Mouse (Mus musculus) cerebellum, postnatal 10 days (tissue): ENCODE results near the gene Nuak1.
A peak's percentile ranks its signal among the peaks of the same experiment; 100 is the strongest.

Experiments used
- DNase-seq, 2 experiments: peaks; one replicate each; pipeline ENCODE4 v3.0.0; 2021; ENCODE audit warnings: mixed read lengths in 2 of 2

The Nuak1 gene

GRCm38 (mm10) chr10:84405135-84405776 is 35.1 kb downstream of the Nuak1 start:
- DNase-seq, result no peak

- peak; percentile 59 to 65 for DNase-seq
Observed at GRCm38 (mm10) chr10:84401907-84402371, 38.5 kb downstream of the Nuak1 start.

DNA sequence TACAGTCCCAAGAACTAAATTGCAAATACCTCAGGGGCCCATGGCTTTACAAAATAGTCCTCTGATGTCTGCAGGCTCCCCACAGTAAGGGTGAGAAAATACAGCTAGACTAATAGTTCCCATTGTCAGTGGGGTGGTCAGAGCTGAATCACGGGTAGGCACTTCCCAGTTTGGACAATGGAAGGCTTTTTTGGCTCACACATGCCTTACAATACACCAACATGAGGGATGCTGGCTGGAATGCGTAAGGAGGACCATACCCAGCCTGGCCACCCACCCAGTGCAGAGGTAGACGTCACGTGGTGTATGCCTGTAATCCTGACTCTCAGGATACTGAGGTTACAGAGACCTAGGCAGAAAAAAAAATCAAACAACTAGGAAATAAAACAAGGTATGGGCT is 39.2 kb downstream of the Nuak1 start:
- DNase-seq, result no peak

DNA sequence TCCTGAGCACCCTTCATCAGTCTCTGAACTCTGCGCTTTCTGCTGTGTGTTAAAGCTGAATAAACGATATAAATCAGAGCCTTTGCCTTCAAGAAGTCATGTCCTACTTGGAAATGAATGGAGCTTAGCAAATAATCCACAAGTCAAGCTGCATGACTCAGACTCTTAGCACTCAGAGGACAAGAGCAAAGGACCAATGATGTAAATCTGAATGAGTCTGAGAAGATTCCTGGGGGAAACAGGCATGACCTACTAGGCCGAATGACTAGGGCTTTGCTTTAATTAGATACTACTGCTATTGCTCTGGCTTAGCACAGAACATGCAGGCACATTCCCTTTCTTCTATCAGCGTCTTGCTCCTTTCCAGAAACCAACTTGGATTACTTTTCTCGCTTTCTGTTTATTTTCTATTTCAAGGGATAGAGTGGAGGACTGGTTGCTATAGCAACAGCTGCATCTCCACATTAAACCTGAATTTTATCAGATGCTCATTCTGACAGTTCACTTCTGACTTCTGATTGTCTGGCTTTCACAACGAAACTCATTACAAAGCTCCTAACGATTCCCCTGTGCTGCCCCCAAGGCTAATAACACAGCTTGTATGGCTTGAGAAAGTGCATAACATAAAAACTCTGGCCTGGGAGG is 40.2 kb downstream of the Nuak1 start:
- DNase-seq, result no peak

- DNase-seq, result no peak
Observed at GRCm38 (mm10) chr10:84397276-84397675, 43.1 kb downstream of the Nuak1 start.

- peak; percentile 79 to 82 for DNase-seq
Observed at GRCm38 (mm10) chr10:84395885-84396659, 44.3 kb downstream of the Nuak1 start.

DNA sequence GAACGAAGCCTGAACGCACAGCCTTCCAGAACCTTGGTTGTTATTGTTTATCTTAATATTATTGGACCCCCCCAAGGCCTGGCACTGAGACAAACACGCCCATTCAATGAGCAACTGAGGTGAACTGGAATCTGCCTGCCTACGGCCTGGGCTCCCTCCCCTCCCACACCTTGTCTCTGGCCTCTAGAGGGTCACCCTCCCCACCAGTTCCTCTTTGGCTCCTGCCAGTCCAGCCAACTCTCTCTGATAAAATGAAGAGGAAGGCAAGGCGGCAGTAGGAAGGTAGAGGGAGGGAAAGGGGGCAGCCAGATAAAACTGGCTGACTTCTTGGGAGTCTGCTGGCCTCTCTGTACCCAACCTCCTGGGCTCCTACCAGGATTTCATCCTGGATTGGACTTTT is 45.1 kb downstream of the Nuak1 start:
- DNase-seq, result peak in 1 of 2 experiments; percentile 33

- DNase-seq, result no peak
Observed at GRCm38 (mm10) chr10:84393881-84394280, 46.5 kb downstream of the Nuak1 start.

GRCm38 (mm10) chr10:84393405-84393804 is 47.0 kb downstream of the Nuak1 start:
- DNase-seq, result no peak

DNA sequence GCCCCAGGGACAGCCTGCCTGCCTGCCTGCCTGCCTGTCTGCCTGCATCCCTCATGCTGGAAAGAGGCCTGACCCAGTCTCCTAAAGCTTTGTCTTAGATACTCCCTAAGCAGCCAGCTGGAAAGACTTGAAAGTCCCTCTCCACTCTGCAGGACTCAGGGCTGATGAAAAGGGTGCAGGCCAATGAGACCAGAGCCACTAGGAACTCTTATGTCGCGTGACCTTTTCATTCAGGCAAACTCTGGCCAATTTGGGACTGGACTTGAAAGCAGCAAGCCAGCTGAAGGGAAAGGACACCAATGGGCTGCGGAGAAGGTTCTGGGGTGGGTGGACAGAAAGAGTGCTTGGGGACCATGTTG is 47.7 kb downstream of the Nuak1 start:
- DNase-seq, result peak in 1 of 2 experiments; percentile 36

- DNase-seq, result peak; percentile 65 to 67
Observed at GRCm38 (mm10) chr10:84392027-84392722, 48.2 kb downstream of the Nuak1 start.

DNA sequence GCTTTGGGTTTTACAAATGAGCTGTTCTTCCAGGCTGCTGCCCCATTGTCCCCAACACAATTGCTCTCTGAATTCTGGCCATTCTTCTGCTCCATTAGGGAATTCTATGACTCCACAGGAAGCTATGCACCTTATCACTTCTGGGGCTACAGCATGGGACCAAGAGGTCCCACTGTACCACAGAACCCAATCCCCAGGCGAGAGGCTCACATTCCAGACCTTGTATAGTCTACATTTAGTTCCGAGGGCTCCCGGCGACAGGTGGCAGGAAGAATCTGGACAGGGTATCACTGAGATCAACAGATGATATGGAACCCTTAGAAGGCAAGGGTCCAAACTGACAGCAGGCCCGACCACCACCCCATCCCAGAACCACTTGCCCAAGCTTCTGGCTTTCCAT is 50.7 kb downstream of the Nuak1 start:
- DNase-seq, result peak; percentile 40 to 44

DNA sequence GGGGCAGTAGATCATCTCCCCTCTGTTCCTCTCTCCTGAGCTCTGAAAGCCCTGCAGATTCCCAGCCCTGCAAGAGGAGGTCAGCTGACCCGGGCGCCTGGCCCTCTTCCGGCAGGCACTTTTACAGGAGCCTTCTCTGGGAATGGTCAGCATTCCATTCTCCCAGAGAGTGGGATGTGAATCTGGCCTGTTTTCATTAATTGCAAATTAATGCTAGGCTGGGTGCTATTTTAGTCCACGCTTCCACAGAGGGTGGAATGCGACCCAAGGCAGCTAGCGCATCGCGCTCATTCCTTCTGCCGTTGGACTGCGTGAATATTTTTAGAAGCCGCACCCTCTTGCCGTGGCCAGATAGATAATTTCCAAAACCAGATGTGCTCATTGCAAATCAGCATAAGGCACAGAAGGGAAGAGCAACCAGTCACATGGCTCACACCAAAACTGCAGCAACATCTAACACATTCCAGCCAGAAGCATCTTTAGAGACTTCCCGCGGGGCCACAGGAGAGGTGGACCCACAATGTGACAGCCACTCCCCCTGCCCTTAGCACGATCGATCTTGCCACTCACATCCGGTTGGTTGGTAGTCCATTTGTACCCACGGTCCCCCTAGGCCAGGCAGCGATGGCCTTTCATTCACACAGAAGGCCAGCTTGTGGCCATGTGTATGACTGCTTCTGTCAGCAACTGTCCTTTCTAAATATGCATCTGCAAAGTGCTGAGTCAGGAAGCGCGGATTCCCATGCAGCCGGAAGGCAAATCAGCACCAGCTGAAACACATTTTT is 51.8 kb downstream of the Nuak1 start:
- peak; percentile 26 to 46 for DNase-seq

- DNase-seq, result peak; percentile 75 to 78
Observed at GRCm38 (mm10) chr10:84387338-84387737, 53.1 kb downstream of the Nuak1 start.

DNA sequence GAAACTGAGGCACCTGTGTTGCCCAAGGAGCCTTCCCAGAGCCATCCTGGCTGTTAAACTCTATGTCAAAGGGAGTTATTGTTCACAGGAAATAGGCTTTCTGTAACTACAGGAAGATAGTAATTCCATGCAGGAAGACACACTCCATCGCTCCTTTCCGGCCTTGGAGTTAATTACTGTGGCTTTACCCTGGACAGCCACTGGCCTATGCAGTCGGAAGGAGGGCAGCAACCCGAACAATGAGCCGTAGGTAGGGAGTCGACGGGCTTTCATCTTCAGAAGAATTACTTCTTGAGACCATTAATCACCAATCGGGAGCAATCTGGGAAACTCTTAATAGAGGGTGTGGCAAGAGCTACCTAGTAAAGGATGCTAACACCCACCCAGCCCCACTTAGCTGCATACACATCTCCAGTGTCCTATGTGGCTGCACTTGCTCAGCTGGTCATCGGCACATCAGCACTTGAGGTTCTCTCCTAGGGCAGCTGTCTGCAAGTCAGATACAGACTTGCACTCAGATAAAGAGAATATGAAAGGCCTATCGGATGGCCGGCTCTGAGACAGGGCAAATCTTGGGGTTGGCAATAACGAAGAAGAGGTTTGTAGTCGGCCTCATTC is 53.7 kb downstream of the Nuak1 start:
- DNase-seq, result no peak

GRCm38 (mm10) chr10:84386214-84386613 is 54.2 kb downstream of the Nuak1 start:
- no peak for DNase-seq

DNA sequence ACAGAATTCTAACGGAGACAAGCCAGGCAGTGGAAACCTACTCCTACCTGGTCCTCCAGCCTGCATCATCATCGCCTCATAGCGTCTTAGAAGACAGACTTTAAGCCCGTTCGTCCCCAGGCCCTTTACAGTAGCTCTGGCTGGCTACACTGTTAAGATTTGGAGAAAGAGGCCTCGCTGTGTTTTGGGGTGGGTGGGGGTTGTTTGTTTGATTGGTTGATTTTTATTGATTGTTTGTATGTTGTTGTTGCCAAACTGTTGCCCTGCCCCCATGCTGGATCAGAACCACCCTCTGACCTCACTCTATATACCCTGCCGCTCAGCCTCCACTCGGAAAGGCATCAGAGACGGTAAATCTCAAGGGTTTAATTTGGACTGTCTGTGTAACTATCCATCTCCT is 55.6 kb downstream of the Nuak1 start:
- no peak for DNase-seq

DNA sequence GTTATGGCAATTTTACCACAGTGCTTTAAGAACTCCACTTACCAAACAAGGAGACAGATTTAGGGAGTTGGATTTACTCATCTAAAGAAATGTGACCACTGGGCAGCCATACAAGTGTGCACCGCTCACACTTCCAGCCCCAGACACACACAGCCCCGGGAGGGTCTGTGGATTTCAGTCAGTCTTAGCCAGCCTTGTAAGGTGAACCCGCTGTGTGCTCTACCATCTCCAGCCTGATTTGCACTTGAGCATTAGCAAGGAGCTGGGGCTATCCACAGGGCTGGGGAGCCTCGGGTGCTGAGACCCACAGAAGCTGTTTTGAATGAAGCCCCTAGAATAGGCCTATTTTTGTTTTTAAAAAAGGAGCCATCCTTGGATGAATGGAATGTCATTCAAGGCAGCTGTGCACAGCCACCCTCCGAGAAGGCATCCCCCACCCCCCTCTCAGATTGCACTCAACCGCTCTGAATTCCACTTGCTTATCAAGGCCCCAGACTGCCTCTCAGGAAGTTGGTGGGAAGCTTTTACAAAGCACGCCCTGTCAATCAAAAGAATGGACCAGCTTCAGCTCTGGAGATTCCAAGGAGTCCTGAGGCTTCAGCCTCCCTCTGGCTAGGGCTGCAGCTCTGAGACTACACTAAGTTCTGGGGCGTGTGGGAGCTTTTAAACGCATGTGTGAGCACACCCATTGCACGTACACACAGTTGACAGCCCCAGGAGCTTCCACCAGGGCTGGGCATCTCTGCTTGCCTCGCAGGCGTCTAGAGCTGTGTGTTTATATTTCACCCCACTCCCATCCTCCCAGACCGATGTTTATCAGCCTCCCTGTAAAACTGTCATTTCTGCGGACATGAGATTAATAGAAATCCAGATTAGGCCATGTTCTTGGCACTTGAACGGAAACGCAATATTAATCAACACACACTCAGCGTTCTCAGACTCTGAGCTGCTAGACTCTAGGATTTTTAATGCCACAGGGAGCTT is 57.2 kb downstream of the Nuak1 start:
- DNase-seq, result peak in 1 of 2 experiments; percentile 24

GRCm38 (mm10) chr10:84381276-84381798 is 59.1 kb downstream of the Nuak1 start:
- DNase-seq, result peak; percentile 72 to 80

DNA sequence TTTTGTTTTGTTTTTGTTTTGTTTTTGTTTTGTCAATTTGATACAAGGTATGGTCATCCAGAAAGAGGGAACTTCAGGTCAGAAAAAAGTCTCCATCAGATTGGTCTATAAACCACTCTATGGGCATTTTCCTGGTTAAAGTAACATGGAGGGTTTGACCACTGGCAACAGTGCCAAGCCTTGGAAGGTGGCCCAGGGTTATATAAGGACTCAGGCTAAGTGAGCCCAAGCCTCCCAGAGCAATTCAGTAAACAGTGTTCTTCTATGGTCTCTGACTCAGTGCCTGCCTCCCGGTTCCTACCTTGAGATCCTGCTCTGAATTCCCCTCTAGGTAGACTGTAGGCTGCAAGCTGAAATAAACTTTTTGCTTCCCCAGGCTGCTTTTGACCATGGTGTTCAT is 61.0 kb downstream of the Nuak1 start:
- DNase-seq, result peak; percentile 64 to 77
